Mouse (Mus musculus): ENCODE measurements at regions not wholly inside any gene's neighbourhood (a gene's known extent, or its start where the extent isn't known, plus 50 kb on each side); places are given as distances from the start of the nearest gene placed in this dataset.

- Histone ChIP-seq H3K4me2 (ENCODE audit: low read depth, low read length) (no peak overlapping the region), H3K36me3 (replicated peaks; ENCODE audit: control insufficient read depth, insufficient read depth, low read length) (no peaks in the 10 kb centered on the region), H3K4me1 (ENCODE audit: control insufficient read depth, insufficient read depth) (no peaks in the 10 kb centered on the region), H3K9me3 (replicated peaks; ENCODE audit: control insufficient read depth, low read length) (no peaks in the 10 kb centered on the region), H3K27me3 (ENCODE audit: control insufficient read depth, insufficient read depth, low read length) (no peaks in the 10 kb centered on the region), H3K4me3 (ENCODE audit: low read depth, low read length) (no peak overlapping the region), H3K9ac (replicated peaks; ENCODE audit: low read depth, low read length) (no peak overlapping the region), H3K27ac (ENCODE audit: low read depth) (no peak overlapping the region)
- ATAC-seq (ENCODE audit: insufficient read depth, low read depth) (no peak), DNase-seq (ENCODE audit: low spot score) (no peak)
- TF ChIP-seq EP300 (IDR thresholded peaks at IDR 0.05; ENCODE audit: low read depth) = no peak
- TF ChIP-seq CTCF (IDR thresholded peaks at IDR 0.05; ENCODE audit: low read depth) = no peak
- 66% methylated on average over 7 of the region's 7 CpGs for WGBS
Measured at GRCm38 (mm10) chr10:19195676-19196075, 160.7 kb upstream of the Olig3 start.

GRCm38 (mm10) chr10:19194646-19195045 is 161.7 kb upstream of the Olig3 start:
- Histone ChIP-seq H3K36me3 (replicated peaks; ENCODE audit: control insufficient read depth, insufficient read depth, low read length) (no peaks in the 10 kb centered on the region), H3K4me1 (ENCODE audit: control insufficient read depth, insufficient read depth) (no peaks in the 10 kb centered on the region), H3K9me3 (replicated peaks; ENCODE audit: control insufficient read depth, low read length) (no peaks in the 10 kb centered on the region), H3K27ac (ENCODE audit: low read depth) (no peak overlapping the region), H3K4me3 (ENCODE audit: low read depth, low read length) (no peak overlapping the region), H3K27me3 (ENCODE audit: control insufficient read depth, insufficient read depth, low read length) (no peaks in the 10 kb centered on the region), H3K9ac (replicated peaks; ENCODE audit: low read depth, low read length) (no peak overlapping the region), H3K4me2 (ENCODE audit: low read depth, low read length) (no peak overlapping the region)
- TF ChIP-seq EP300 (IDR thresholded peaks at IDR 0.05; ENCODE audit: low read depth) (no peak), CTCF (IDR thresholded peaks at IDR 0.05; ENCODE audit: low read depth) (no peak)
- DNase-seq (ENCODE audit: low spot score) (no peak), ATAC-seq (ENCODE audit: insufficient read depth, low read depth) (no peak)
- 86% methylated on average over 3 of the region's 3 CpGs for WGBS

GRCm38 (mm10) chr10:19192971-19193758 is 163.2 kb upstream of the Olig3 start:
- Histone ChIP-seq H3K9me3 (replicated peaks; ENCODE audit: control insufficient read depth, low read length) (no peaks in the 10 kb centered on the region), H3K4me1 (ENCODE audit: control insufficient read depth, insufficient read depth) (no peaks in the 10 kb centered on the region), H3K9ac (replicated peaks; ENCODE audit: low read depth, low read length) (no peak overlapping the region), H3K36me3 (replicated peaks; ENCODE audit: control insufficient read depth, insufficient read depth, low read length) (no peaks in the 10 kb centered on the region), H3K27ac (ENCODE audit: low read depth) (no peak overlapping the region), H3K4me3 (ENCODE audit: low read depth, low read length) (no peak overlapping the region), H3K4me2 (ENCODE audit: low read depth, low read length) (no peak overlapping the region), H3K27me3 (ENCODE audit: control insufficient read depth, insufficient read depth, low read length) (no peaks in the 10 kb centered on the region)
- DNase-seq (ENCODE audit: low spot score) (no peak), ATAC-seq (ENCODE audit: insufficient read depth, low read depth) (no peak)
- TF ChIP-seq CTCF (IDR thresholded peaks at IDR 0.05; ENCODE audit: low read depth) (no peak), EP300 (IDR thresholded peaks at IDR 0.05; ENCODE audit: low read depth) (no peak)
- WGBS = 68% methylated on average over 5 of the region's 5 CpGs

- no peak overlapping the region for H3K27ac ChIP-seq (ENCODE audit: low read depth)
- H3K9me3 ChIP-seq (replicated peaks; ENCODE audit: control insufficient read depth, low read length) = no peaks in the 10 kb centered on the region
- H3K27me3 ChIP-seq (ENCODE audit: control insufficient read depth, insufficient read depth, low read length) = no peaks in the 10 kb centered on the region
- TF ChIP-seq CTCF (IDR thresholded peaks at IDR 0.05; ENCODE audit: low read depth) (no peak), EP300 (IDR thresholded peaks at IDR 0.05; ENCODE audit: low read depth) (no peak)
- 25% methylated on average over 1 of the region's 1 CpGs for WGBS
- H3K9ac ChIP-seq (replicated peaks; ENCODE audit: low read depth, low read length) = no peak overlapping the region
- DNase-seq (ENCODE audit: low spot score) (no peak), ATAC-seq (ENCODE audit: insufficient read depth, low read depth) (0 out of 2 replicates have a peak, but pooled peaks have one; percentile 30)
- H3K36me3 ChIP-seq (replicated peaks; ENCODE audit: control insufficient read depth, insufficient read depth, low read length) = no peaks in the 10 kb centered on the region
- no peak overlapping the region for H3K4me3 ChIP-seq (ENCODE audit: low read depth, low read length)
- H3K4me1 ChIP-seq (ENCODE audit: control insufficient read depth, insufficient read depth) = no peaks in the 10 kb centered on the region
- H3K4me2 ChIP-seq (ENCODE audit: low read depth, low read length) = no peak overlapping the region
Measured at GRCm38 (mm10) chr10:19192221-19192620, 164.1 kb upstream of the Olig3 start.

- peak overlapping the region; percentile 12; the same call in 1 of the 2 replicates for H3K4me3 ChIP-seq (ENCODE audit: low read depth, low read length)
- no peak for DNase-seq (ENCODE audit: low spot score)
- no peak for ATAC-seq (ENCODE audit: insufficient read depth, low read depth)
- no peaks in the 10 kb centered on the region for H3K9me3 ChIP-seq (replicated peaks; ENCODE audit: control insufficient read depth, low read length)
- H3K27me3 ChIP-seq (ENCODE audit: control insufficient read depth, insufficient read depth, low read length) = no peaks in the 10 kb centered on the region
- WGBS = 24% methylated on average over 13 of the region's 13 CpGs
- H3K9ac ChIP-seq (replicated peaks; ENCODE audit: low read depth, low read length) = peak overlapping the region; percentile 2; the same call in 1 of the 2 replicates
- peak overlapping the region; percentile 35 for H3K4me2 ChIP-seq (ENCODE audit: low read depth, low read length)
- 0 out of 2 replicates have a peak, but pooled peaks cover 4% of the 10 kb centered on the region for H3K4me1 ChIP-seq (ENCODE audit: control insufficient read depth, insufficient read depth)
- TF ChIP-seq EP300 (IDR thresholded peaks at IDR 0.05; ENCODE audit: low read depth) = no peak
- TF ChIP-seq CTCF (IDR thresholded peaks at IDR 0.05; ENCODE audit: low read depth) = peak; percentile 7; the same call in 1 of the 2 replicates
- H3K27ac ChIP-seq (ENCODE audit: low read depth) = peak overlapping the region; percentile 32; the same call in 1 of the 2 replicates
- H3K36me3 ChIP-seq (replicated peaks; ENCODE audit: control insufficient read depth, insufficient read depth, low read length) = no peaks in the 10 kb centered on the region
Measured at GRCm38 (mm10) chr10:19188082-19188742, 168.1 kb upstream of the Olig3 start.
